ENCODE assay signal across 14 mouse cellular contexts in genomic region chr16:95623876-95624770, GRCm38 (mm10).
"Had no signal": no experiment of that assay in that cellular context is flagged by ENCODE, and none has a peak within 500 bp of the region (broad histone marks: within the 10 kb centered on the region; RNA-seq: fewer than 3 reads in every experiment).

No protein-coding gene starts in this region.

- H3K9ac ChIP-seq: limb, embryonic 15.5 days; liver, embryonic 14.5 days; midbrain, embryonic 13.5 days; neural tube, embryonic 15.5 days had no signal

- H3K36me3 ChIP-seq: limb, embryonic 15.5 days; midbrain, embryonic 13.5 days; neural tube, embryonic 15.5 days had no signal

- H3K4me3 ChIP-seq: layer of hippocampus, adult 2 months; limb, embryonic 15.5 days; midbrain, embryonic 13.5 days; myocyte; neural tube, embryonic 15.5 days had no signal

- H3K4me2 ChIP-seq: limb, embryonic 15.5 days; midbrain, embryonic 13.5 days; neural tube, embryonic 15.5 days had no signal

- ATAC-seq: midbrain, embryonic 13.5 days had no signal

- H3K4me1 ChIP-seq: midbrain, embryonic 13.5 days; neural tube, embryonic 15.5 days had no signal

- H3K27ac ChIP-seq: kidney, postnatal 0 days; layer of hippocampus, adult 2 months; limb, embryonic 15.5 days; liver, embryonic 14.5 days; midbrain, embryonic 13.5 days; neural tube, embryonic 15.5 days had no signal

- H3K9me3 ChIP-seq: limb, embryonic 15.5 days; midbrain, embryonic 13.5 days; neural tube, embryonic 15.5 days had no signal

- DNase-seq: kidney, adult 11 months; kidney, adult 9 months; kidney, postnatal 36 days; right cerebral cortex, adult 18-20 months; right cerebral cortex, postnatal 25 days; thymus, adult 2 months; thymus, postnatal 4 days had no signal

- H3K27me3 ChIP-seq: limb, embryonic 15.5 days; midbrain, embryonic 13.5 days; neural tube, embryonic 15.5 days had no signal
